Mouse (Mus musculus) layer of hippocampus, postnatal 14 days (tissue): ENCODE measurements around the gene Gon7. TPM values are rescaled to one million over a fixed set of nuclear protein-coding genes. Genes with fewer than 3 reads are reported as not detected.

ENCODE experiments used
- DNase-seq, 2 experiments: peaks; one replicate each; pipeline ENCODE4 v3.0.0; 2021 to 2022; ENCODE audit warnings: low spot score in 2 of 2, mixed read lengths in 1 of 2
- total RNA-seq, 2 experiments: library from RNA; stranded (reverse); gene quantifications; 2 replicates each; pipeline ENCODE4 v1.2.3; 2021

Gene Gon7
- total RNA-seq, 2 experiments from 2014 or later = 12.7 to 13.3 TPM

GRCm38 (mm10) chr12:102743589-102744574 is 13.7 kb downstream of the Gon7 start, which contains the start of the genes Moap1 and Tmem251:
TSS of gene Moap1 (minus strand) at chr12:102743661.
TSS of gene Tmem251 (plus strand) at chr12:102743762.
- peak; percentile 88 to 91 for DNase-seq

GRCm38 (mm10) chr12:102743036-102743588 is 14.5 kb downstream of the Gon7 start:
- DNase-seq = no peak

GRCm38 (mm10) chr12:102742056-102742455 is 15.5 kb downstream of the Gon7 start:
- no peak for DNase-seq

GRCm38 (mm10) chr12:102740285-102740684 is 17.3 kb downstream of the Gon7 start:
- DNase-seq = no peak

- no peak for DNase-seq
Observed at GRCm38 (mm10) chr12:102739096-102739495, 18.5 kb downstream of the Gon7 start.

- DNase-seq = no peak
Observed at GRCm38 (mm10) chr12:102733381-102733780, 24.2 kb downstream of the Gon7 start.

- peak in 1 of 2 experiments; percentile 54 for DNase-seq
Observed at GRCm38 (mm10) chr12:102730798-102731619, 26.6 kb downstream of the Gon7 start.

GRCm38 (mm10) chr12:102729855-102730797 is 27.5 kb downstream of the Gon7 start:
- peak; percentile 73 to 88 for DNase-seq

- peak in 1 of 2 experiments; percentile 48 for DNase-seq
Observed at GRCm38 (mm10) chr12:102725761-102726175, 31.8 kb downstream of the Gon7 start.

GRCm38 (mm10) chr12:102725146-102725545 is 32.5 kb downstream of the Gon7 start:
- no peak for DNase-seq

- DNase-seq = no peak
Observed at GRCm38 (mm10) chr12:102723861-102724260, 33.7 kb downstream of the Gon7 start.

GRCm38 (mm10) chr12:102722966-102723365 is 34.6 kb downstream of the Gon7 start:
- no peak for DNase-seq

GRCm38 (mm10) chr12:102722451-102722850 is 35.2 kb downstream of the Gon7 start:
- no peak for DNase-seq

- DNase-seq = peak in 1 of 2 experiments; percentile 68
Observed at GRCm38 (mm10) chr12:102719552-102720315, 37.9 kb downstream of the Gon7 start.

GRCm38 (mm10) chr12:102714654-102715395 is 42.8 kb downstream of the Gon7 start:
- no peak for DNase-seq

- DNase-seq = no peak
Observed at GRCm38 (mm10) chr12:102714116-102714515, 43.5 kb downstream of the Gon7 start.

GRCm38 (mm10) chr12:102713153-102713865 is 44.3 kb downstream of the Gon7 start:
- DNase-seq = no peak

- no peak for DNase-seq
Observed at GRCm38 (mm10) chr12:102710851-102711375, 46.7 kb downstream of the Gon7 start.
